Mouse (Mus musculus): ENCODE data around the gene Ahctf1. TPM values are rescaled to one million over a fixed set of nuclear protein-coding genes. Genes with fewer than 3 reads are reported as not detected.
A peak's percentile ranks its signal among the peaks of the same experiment; 100 is the strongest.

The Ahctf1 gene
- total and polyA plus RNA-seq, 3 experiments, result 79.2 to 111 (median 96.0) TPM

GRCm38 (mm10) chr1:179847173-179847572 is 43.7 kb upstream of the Ahctf1 start:
- Histone ChIP-seq H3K36me3 (replicated peaks in 1 of 2; ENCODE audit: control insufficient read depth in 1 of 2, insufficient read depth in 1 of 2, low read length in 1 of 2) (peaks cover 11 to 43% of the 10 kb centered on the region in 2 experiments), H3K9ac (ENCODE audit: insufficient read depth, low read depth) (peak overlapping the region; percentile 28; the same call in 1 of the 2 replicates), H3K27me3 (replicated peaks) (no peaks in the 10 kb centered on the region), H3K9me3 (replicated peaks; ENCODE audit: low read length) (no peaks in the 10 kb centered on the region), H3K4me3 (replicated peaks in 1 of 3; ENCODE audit: low read depth in 2 of 3, low read length in 2 of 3, poor library complexity in 1 of 3) (peak overlapping the region; percentile 39 to 61 (median 47)), H3K79me2 (replicated peaks; ENCODE audit: control insufficient read depth, extremely low read depth, insufficient read depth, poor library complexity, severe bottlenecking) (0 out of 2 replicates have a peak, but pooled peaks cover 2% of the 10 kb centered on the region), H3K27ac (ENCODE audit: insufficient read depth, low read depth) (peak overlapping the region; percentile 25; the same call in 1 of the 2 replicates), H3K4me2 (ENCODE audit: insufficient read depth, low read depth, poor library complexity, severe bottlenecking) (peak overlapping the region; percentile 35), H3K4me1 (ENCODE audit: control insufficient read depth in 1 of 2, insufficient read depth in 2 of 2) (peaks cover 4 to 48% of the 10 kb centered on the region in 2 experiments; a peak in 3 of 4 replicates)
- in situ Hi-C loops (cut with MboI; ENCODE audit: low pct_ligation_motif_present, low pct_unique_long_range_greater_than_20kb, low sequenced_read_pairs), result loop anchor here (5.0 to 25.0 kb wide), 3 partner anchors 112 to 360 kb away; no protein-coding TSS in a partner anchor
- TF ChIP-seq SMC3 (IDR thresholded peaks at IDR 0.05; ENCODE audit: low read depth, low read length), result no peak
- 0 out of 2 replicates have a peak, but pooled peaks have one; percentile 22 for TF ChIP-seq EP300 (IDR thresholded peaks at IDR 0.05; ENCODE audit: low read length)
- TF ChIP-seq ELF1 (IDR thresholded peaks at IDR 0.05; ENCODE audit: low read depth, low read length), result peak; percentile 47; the same call in 1 of the 2 replicates
- TF ChIP-seq CTCF (conservative IDR thresholded peaks at IDR 0.05 in 1 of 2, IDR thresholded peaks at IDR 0.05 in 1 of 2; ENCODE audit: low read depth in 2 of 2, low read length in 2 of 2), result no peak
- no peak for TF ChIP-seq JUN (IDR thresholded peaks at IDR 0.05; ENCODE audit: insufficient read depth, low read depth, low read length)
- peak; percentile 60 for TF ChIP-seq SIN3A (IDR thresholded peaks at IDR 0.05; ENCODE audit: low read length)
- TF ChIP-seq MAX (IDR thresholded peaks at IDR 0.05; ENCODE audit: low read length), result no peak
- 0 out of 2 replicates have a peak, but pooled peaks have one; percentile 13 for TF ChIP-seq ZMIZ1 (IDR thresholded peaks at IDR 0.05; ENCODE audit: low read depth, low read length)
- TF ChIP-seq CHD1 (IDR thresholded peaks at IDR 0.05; ENCODE audit: low read depth, low read length), result 0 out of 2 replicates have a peak, but pooled peaks have one; percentile 21
- TF ChIP-seq MEF2A (IDR thresholded peaks at IDR 0.05; ENCODE audit: borderline replicate concordance, low read depth, low read length), result peak; percentile 57; the same call in 1 of the 2 replicates
- DNase-seq (ENCODE audit: extremely low read depth), result peak; percentile 65
- dilution Hi-C loops (cut with MboI; ENCODE audit: extremely low pct_ligation_motif_present, extremely low pct_unique_long_range_greater_than_20kb, low sequenced_read_pairs), result no loop called here

- peak; percentile 84 for DNase-seq (ENCODE audit: extremely low read depth)
- peak overlapping the region; percentile 56 for H3K4me2 ChIP-seq (ENCODE audit: insufficient read depth, low read depth, poor library complexity, severe bottlenecking)
- dilution Hi-C loops (cut with MboI; ENCODE audit: extremely low pct_ligation_motif_present, extremely low pct_unique_long_range_greater_than_20kb, low sequenced_read_pairs) (no loop called here), in situ Hi-C loops (cut with MboI; ENCODE audit: low pct_ligation_motif_present, low pct_unique_long_range_greater_than_20kb, low sequenced_read_pairs) (loop anchor here (5.0 to 25.0 kb wide), 3 partner anchors 111 to 361 kb away; no protein-coding TSS in a partner anchor)
- H3K27me3 ChIP-seq (replicated peaks), result no peaks in the 10 kb centered on the region
- H3K36me3 ChIP-seq (replicated peaks in 1 of 2; ENCODE audit: control insufficient read depth in 1 of 2, insufficient read depth in 1 of 2, low read length in 1 of 2), result peaks cover 11 to 39% of the 10 kb centered on the region in 2 experiments
- H3K9me3 ChIP-seq (replicated peaks; ENCODE audit: low read length), result no peaks in the 10 kb centered on the region
- H3K9ac ChIP-seq (ENCODE audit: insufficient read depth, low read depth), result peak overlapping the region; percentile 35
- peaks cover 4 to 43% of the 10 kb centered on the region in 2 experiments; a peak in 3 of 4 replicates for H3K4me1 ChIP-seq (ENCODE audit: control insufficient read depth in 1 of 2, insufficient read depth in 2 of 2)
- H3K27ac ChIP-seq (ENCODE audit: insufficient read depth, low read depth), result peak overlapping the region; percentile 68
- H3K4me3 ChIP-seq (replicated peaks in 1 of 3; ENCODE audit: low read depth in 2 of 3, low read length in 2 of 3, poor library complexity in 1 of 3), result peak overlapping the region; percentile 39 to 61 (median 60)
- 0 out of 2 replicates have a peak, but pooled peaks cover 2% of the 10 kb centered on the region for H3K79me2 ChIP-seq (replicated peaks; ENCODE audit: control insufficient read depth, extremely low read depth, insufficient read depth, poor library complexity, severe bottlenecking)
- TF ChIP-seq CTCF (conservative IDR thresholded peaks at IDR 0.05 in 1 of 2, IDR thresholded peaks at IDR 0.05 in 1 of 2; ENCODE audit: low read depth in 2 of 2, low read length in 2 of 2), result no peak
- no peak for TF ChIP-seq GABPA (IDR thresholded peaks at IDR 0.05; ENCODE audit: insufficient replicate concordance, low read depth, low read length)
- peak; percentile 63; the same call in 1 of the 2 replicates for TF ChIP-seq NELFE (IDR thresholded peaks at IDR 0.05; ENCODE audit: low read depth, low read length)
- no peak for TF ChIP-seq JUN (IDR thresholded peaks at IDR 0.05; ENCODE audit: insufficient read depth, low read depth, low read length)
- no peak for TF ChIP-seq IRF4 (IDR thresholded peaks at IDR 0.05; ENCODE audit: low read depth, low read length)
- no peak for TF ChIP-seq RCOR1 (conservative IDR thresholded peaks at IDR 0.05; ENCODE audit: low read depth, low read length)
- no peak for TF ChIP-seq USF2 (conservative IDR thresholded peaks at IDR 0.05; ENCODE audit: low read depth, low read length)
- TF ChIP-seq ETS1 (conservative IDR thresholded peaks at IDR 0.05; ENCODE audit: low read depth, low read length), result peak; percentile 57; the same call in 1 of the 2 replicates
- TF ChIP-seq POLR2AphosphoS2 (IDR thresholded peaks at IDR 0.05; ENCODE audit: low read depth, low read length), result peak; percentile 45; the same call in 1 of the 2 replicates
- TF ChIP-seq ZNF384 (IDR thresholded peaks at IDR 0.05; ENCODE audit: low read depth, low read length), result no peak
- no peak for TF ChIP-seq TCF12 (IDR thresholded peaks at IDR 0.05; ENCODE audit: low read depth, low read length)
- no peak for TF ChIP-seq MAFK (IDR thresholded peaks at IDR 0.05; ENCODE audit: insufficient replicate concordance, low read length)
- peak; percentile 75 for TF ChIP-seq TBP (conservative IDR thresholded peaks at IDR 0.05; ENCODE audit: low read depth, low read length)
- TF ChIP-seq ELF1 (IDR thresholded peaks at IDR 0.05; ENCODE audit: low read depth, low read length), result peak; percentile 59; the same call in 1 of the 2 replicates
- TF ChIP-seq USF1 (IDR thresholded peaks at IDR 0.05; ENCODE audit: low read depth, low read length), result no peak
- no peak for TF ChIP-seq MAZ (IDR thresholded peaks at IDR 0.05; ENCODE audit: low read depth, low read length)
- TF ChIP-seq ZC3H11A (IDR thresholded peaks at IDR 0.05; ENCODE audit: low read depth, low read length), result no peak
- no peak; the same call in 1 of the 2 replicates for TF ChIP-seq CHD2 (IDR thresholded peaks at IDR 0.05; ENCODE audit: low read length)
- peak; percentile 42 for TF ChIP-seq HCFC1 (IDR thresholded peaks at IDR 0.05; ENCODE audit: low read depth, low read length)
- TF ChIP-seq EP300 (IDR thresholded peaks at IDR 0.05; ENCODE audit: low read length), result peak; percentile 33; the same call in 1 of the 2 replicates
- TF ChIP-seq ZMIZ1 (IDR thresholded peaks at IDR 0.05; ENCODE audit: low read depth, low read length), result no peak
- TF ChIP-seq POLR2A (IDR thresholded peaks at IDR 0.05; ENCODE audit: low read depth, low read length), result peak; percentile 73
- no peak for TF ChIP-seq CHD1 (IDR thresholded peaks at IDR 0.05; ENCODE audit: low read depth, low read length)
- TF ChIP-seq PAX5 (IDR thresholded peaks at IDR 0.05; ENCODE audit: low read length), result no peak
- no peak for TF ChIP-seq ZKSCAN1 (IDR thresholded peaks at IDR 0.05; ENCODE audit: borderline replicate concordance, low read depth, low read length)
These were observed 42.5 kb upstream of the Ahctf1 start for GRCm38 (mm10) chr1:179845832-179846499.
